Mouse (Mus musculus): Measurements from ENCODE around the gene 6720489N17Rik. TPM values are rescaled to one million over a fixed set of nuclear protein-coding genes. Genes with fewer than 3 reads are reported as not detected.
"Not testable (repeated sequence)": the region's sequence is repeated elsewhere in the genome, so short reads cannot be mapped to it uniquely, and the experiment has no call there.

6720489N17Rik gene
- total RNA-seq (2021), result 1 to 10 TPM; 3.3 TPM
- long read RNA-seq, experiment 1, partial matches to known transcripts, result 0 of 1 reads
- long read RNA-seq, experiment 1, other reads (novel, unspliced or antisense), result 0 of 1 reads
- long read RNA-seq, experiment 2, partial matches to known transcripts, result 0 of 1 reads
- long read RNA-seq, experiment 2, other reads (novel, unspliced or antisense), result 1 of 1 reads

DNA sequence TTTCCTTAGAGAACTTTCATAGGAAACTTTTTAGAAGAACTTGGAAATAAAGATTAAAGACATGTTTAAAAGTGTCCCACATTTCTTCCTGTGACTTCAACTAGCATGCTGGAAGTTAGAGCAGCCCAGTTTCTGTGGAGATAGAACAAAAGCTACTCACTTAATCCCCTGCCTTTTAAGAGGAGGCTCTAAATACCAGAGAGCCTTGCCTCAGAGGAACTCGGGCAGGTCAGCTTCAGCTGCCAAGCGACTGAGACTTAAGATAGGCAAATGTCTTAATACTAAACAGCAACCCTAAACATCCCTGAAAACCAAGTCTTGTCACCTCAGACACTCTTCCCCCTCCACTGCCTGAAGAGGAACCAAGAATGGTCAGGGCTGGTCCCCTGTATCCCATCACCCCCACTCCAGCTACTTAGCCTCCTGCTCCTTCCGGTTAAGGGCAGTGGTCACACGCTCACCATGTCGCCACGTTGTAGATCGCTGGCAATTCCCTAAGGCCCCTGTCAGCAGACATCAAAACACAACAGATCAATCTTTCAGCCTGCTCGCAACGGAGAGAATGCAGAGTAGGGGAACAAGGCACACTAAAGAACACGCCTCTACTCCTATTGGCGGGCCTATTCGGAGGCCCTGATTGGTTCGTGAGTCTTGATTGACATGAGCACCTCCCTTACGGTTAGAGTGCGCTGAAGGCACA lies at the start of gene 6720489N17Rik:
Gene 6720489N17Rik, minus strand, starts transcription at position 606 of the 700 bp plus-strand sequence.
- H3K4me3 ChIP-seq, result peak within 1 kb of the TSS; percentile 44
- intact Hi-C loops (cut with DNase I), result loop anchor here (5.0 kb wide), 2 partner anchors 134 to 234 kb away; partner anchors contain the start of gene Fbp2
- not testable (repeated sequence) for H3K27ac ChIP-seq
- DNase-seq (ENCODE audit: extremely low spot score in 1 of 2, low spot score in 2 of 2), result peak; percentile 59 to 73

GRCm38 (mm10) chr13:62653369-62653743 lies 29.4 kb upstream of the 6720489N17Rik start:
- no peak overlapping the region for H3K27ac ChIP-seq
- TF ChIP-seq CTCF (IDR thresholded peaks at IDR 0.05), result no peak

GRCm38 (mm10) chr13:62652681-62653368 lies 28.8 kb upstream of the 6720489N17Rik start:
- peak; percentile 51 to 66 for DNase-seq (ENCODE audit: extremely low spot score in 1 of 2, low spot score in 2 of 2)
- H3K27ac ChIP-seq, result 0 out of 2 replicates have a peak overlapping the region, but pooled peaks have one; percentile 55
- intact Hi-C loops (cut with DNase I), result not testable (repeated sequence)
- H3K4me3 ChIP-seq, result peak overlapping the region; percentile 53

More at GRCm38 (mm10) chr13:62653369-62653743, 29.4 kb upstream of the 6720489N17Rik start:
- peak overlapping the region; percentile 53 for H3K4me3 ChIP-seq
- DNase-seq (ENCODE audit: extremely low spot score in 1 of 2, low spot score in 2 of 2), result no peak
- intact Hi-C loops (cut with DNase I), result no loop called here

- intact Hi-C loops (cut with DNase I); H3K4me3 ChIP-seq; H3K27ac ChIP-seq; DNase-seq (ENCODE audit: extremely low spot score in 1 of 2, low spot score in 2 of 2): not testable (repeated sequence)
- peak; percentile 58 for TF ChIP-seq CTCF (IDR thresholded peaks at IDR 0.05)
Measured at GRCm38 (mm10) chr13:62627071-62627470, 3.1 kb upstream of the 6720489N17Rik start.

DNA sequence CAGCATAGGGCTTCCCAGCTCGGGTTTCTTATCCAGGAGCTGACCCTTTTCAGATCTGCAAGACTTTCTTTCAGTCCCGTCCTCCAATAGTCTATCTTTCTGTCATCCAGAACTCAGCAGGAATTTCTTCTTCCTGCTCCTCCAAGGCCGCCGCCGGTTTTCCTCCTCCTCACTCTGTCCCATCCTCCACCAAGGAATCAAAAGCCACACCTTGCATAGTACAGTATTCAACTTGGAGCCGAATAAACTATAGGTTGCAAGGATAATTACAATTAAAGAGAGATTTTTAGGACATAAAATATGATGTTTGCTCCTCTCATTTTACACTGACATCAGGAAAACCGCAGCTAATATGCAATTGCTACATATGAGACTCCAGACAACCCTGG lies 289 bp upstream of the 6720489N17Rik start:
- not testable (repeated sequence) for DNase-seq (ENCODE audit: extremely low spot score in 1 of 2, low spot score in 2 of 2); H3K27ac ChIP-seq
- peak overlapping the region; percentile 44 for H3K4me3 ChIP-seq
- intact Hi-C loops (cut with DNase I), result loop anchor here (5.0 kb wide), 2 partner anchors 133 to 233 kb away; partner anchors contain the start of gene Fbp2

- H3K27ac ChIP-seq; DNase-seq (ENCODE audit: extremely low spot score in 1 of 2, low spot score in 2 of 2); intact Hi-C loops (cut with DNase I); H3K4me3 ChIP-seq: not testable (repeated sequence)
Measured at GRCm38 (mm10) chr13:62617449-62617848, 6.5 kb downstream of the 6720489N17Rik start.

- H3K4me3 ChIP-seq; intact Hi-C loops (cut with DNase I); H3K27ac ChIP-seq; DNase-seq (ENCODE audit: extremely low spot score in 1 of 2, low spot score in 2 of 2): not testable (repeated sequence)
Measured at GRCm38 (mm10) chr13:62571099-62571498, 52.9 kb downstream of the 6720489N17Rik start, which contains the start of gene Zfp934. Zfp934 (minus strand) TSS chr13:62571199.

DNA sequence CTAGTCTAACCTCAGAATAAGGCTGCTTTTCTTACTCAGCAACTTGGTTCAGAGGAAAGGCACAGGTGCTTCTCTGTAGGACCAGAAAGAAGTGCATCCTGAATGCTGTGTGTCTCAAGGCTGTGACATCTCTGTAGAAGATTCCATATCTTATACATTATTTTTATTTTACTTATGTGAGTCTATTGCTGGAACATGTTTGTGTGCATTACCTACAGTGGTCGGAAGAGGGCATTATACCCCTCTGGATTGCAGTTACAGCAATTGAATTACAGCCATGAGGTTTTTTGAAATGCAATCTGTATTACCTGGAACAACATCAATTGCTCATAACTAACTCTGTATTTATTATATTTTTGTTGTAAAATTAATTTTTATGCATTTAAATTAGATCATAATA lies 62.3 kb downstream of the 6720489N17Rik start:
- H3K4me3 ChIP-seq; intact Hi-C loops (cut with DNase I); H3K27ac ChIP-seq: not testable (repeated sequence)
- peak in 1 of 2 experiments; percentile 10 for DNase-seq (ENCODE audit: extremely low spot score in 1 of 2, low spot score in 2 of 2)
- TF ChIP-seq CTCF (IDR thresholded peaks at IDR 0.05), result peak; percentile 21

GRCm38 (mm10) chr13:62558189-62559110 lies 65.5 kb downstream of the 6720489N17Rik start, which contains the start of gene Zfp935:
Zfp935 (minus strand) TSS chr13:62558511.
- H3K4me3 ChIP-seq, result peak within 1 kb of the TSS; percentile 52
- H3K27ac ChIP-seq; intact Hi-C loops (cut with DNase I): not testable (repeated sequence)
- peak; percentile 60 to 64 for DNase-seq (ENCODE audit: extremely low spot score in 1 of 2, low spot score in 2 of 2)

Small RNA genes lying within 50 kb of the gene (microRNA-seq; reads per million reads assigned to microRNA genes)
- 0 reads per million in 2 experiments for gene Gm24020

Other genes with a start within 250 kb of the 6720489N17Rik start
- 1 to 10 TPM; 1.2 to 1.6 TPM for gene Gm3604, start 241.0 kb downstream of the 6720489N17Rik start, total RNA-seq (2021)
- 10 to 100 TPM; 13.4 to 13.6 TPM for gene Gm49359, start 157.3 kb downstream of the 6720489N17Rik start, total RNA-seq (2021)
- gene Zfp935, start 65.7 kb downstream of the 6720489N17Rik start, total RNA-seq (2021), result 1 to 10 TPM in 1 of 2 experiments, under 1 TPM in 1; 0.79 to 1.8 TPM
- 1 to 10 TPM; 7.4 to 7.8 TPM for gene Zfp934, start 53.0 kb downstream of the 6720489N17Rik start, total RNA-seq (2021)
- gene Platr25, start 136.5 kb upstream of the 6720489N17Rik start, total RNA-seq (2021), result 10 to 100 TPM; 10.4 to 12.3 TPM
- 1 to 10 TPM; 5.4 to 7.3 TPM for gene Gm5141, start 161.6 kb upstream of the 6720489N17Rik start, total RNA-seq (2021)
- gene Fbp2, start 234.2 kb upstream of the 6720489N17Rik start, total RNA-seq (2021), result not detected